Mouse (Mus musculus) stomach, postnatal 0 days (tissue): Measurements from ENCODE around the gene Krtap26-1.

Source experiments
- CTCF ChIP-seq: IDR thresholded peaks from 2 replicates; pipeline ENCODE4 v1.5.1; 2016; ENCODE audit warnings: antibody characterized with exemption, low read depth, mild to moderate bottlenecking, moderate library complexity
- EP300 ChIP-seq: optimal IDR thresholded peaks from 2 replicates; pipeline ENCODE3; 2016; ENCODE audit warnings: antibody characterized with exemption

DNA sequence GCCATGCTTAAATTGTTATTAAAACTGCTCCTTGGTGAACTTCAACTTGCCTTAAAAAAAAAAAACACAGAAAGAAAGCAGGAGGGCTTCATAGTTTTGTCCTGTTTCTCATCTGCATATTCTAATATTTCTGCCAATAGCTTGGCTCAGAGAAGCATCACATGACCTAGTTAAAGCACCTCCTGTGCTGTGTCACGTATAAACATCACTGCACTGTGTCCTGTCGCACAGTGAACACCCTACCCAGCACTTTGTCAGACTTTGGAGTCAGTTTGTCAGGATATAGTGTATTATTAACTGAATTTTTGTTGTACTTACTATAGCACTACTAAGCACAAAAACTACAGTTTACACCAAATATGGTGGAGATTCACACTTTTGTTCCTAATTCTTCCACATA lies 4.4 kb upstream of the Krtap26-1 start:
- TF ChIP-seq CTCF, result no peak
- TF ChIP-seq EP300, result no peak
